Mouse (Mus musculus) hindbrain, embryonic 10.5 days (tissue): ENCODE measurements at regions not wholly inside any gene's neighbourhood (a gene's known extent, or its start where the extent isn't known, plus 50 kb on each side); places are given as distances from the start of the nearest gene placed in this dataset.

Experiments used
- DNase-seq: peaks from one replicate; pipeline ENCODE4 v3.0.0-alpha.2; 2017; ENCODE audit warnings: low spot score
- H3K27ac ChIP-seq: fragments of 300-500 bp; sonication (generic); 2 replicates; pipeline ENCODE4 v1.5.1; 2016; ENCODE audit warnings: mild to moderate bottlenecking, moderate library complexity
- H3K27me3 ChIP-seq: fragments of 300-500 bp; sonication (generic); 2 replicates; pipeline ENCODE4 v1.6.1; 2016; ENCODE audit warnings: mild to moderate bottlenecking; ENCODE audit not compliant: poor library complexity, insufficient read depth, severe bottlenecking
- H3K36me3 ChIP-seq: fragments of 300-500 bp; sonication (generic); 2 replicates; pipeline ENCODE4 v1.6.1; 2016; ENCODE audit warnings: mild to moderate bottlenecking, moderate library complexity
- H3K4me1 ChIP-seq: fragments of 300-500 bp; sonication (generic); replicated peaks from 2 replicates; pipeline ENCODE4 v1.6.1; 2016; ENCODE audit warnings: mild to moderate bottlenecking
- H3K4me3 ChIP-seq: fragments of 300-500 bp; sonication (generic); 2 replicates; pipeline ENCODE4 v1.5.1; 2016; ENCODE audit warnings: mild to moderate bottlenecking, moderate library complexity
- H3K9me3 ChIP-seq: fragments of 300-500 bp; sonication (generic); 2 replicates; pipeline ENCODE4 v1.6.1; 2016; ENCODE audit warnings: mild to moderate bottlenecking, moderate library complexity
- WGBS: fragments of 180-500 bp; shearing (Covaris S2); methylation state at CpG from one replicate; pipeline ENCODE4 v1.1.7; 2016; 5-methylcytosine and 5-hydroxymethylcytosine counted together

- Histone ChIP-seq H3K27me3 (no peaks in the 10 kb centered on the region), H3K4me1 (no peaks in the 10 kb centered on the region), H3K27ac (no peak overlapping the region), H3K36me3 (no peaks in the 10 kb centered on the region), H3K9me3 (no peaks in the 10 kb centered on the region; the same call in 1 of the 2 replicates), H3K4me3 (no peak overlapping the region)
- 89% methylated on average over 1 of the region's 1 CpGs for WGBS
- no peak for DNase-seq
Observed at GRCm38 (mm10) chr1:186013413-186013812, 103.7 kb downstream of the Lyplal1 start.

- no peaks in the 10 kb centered on the region for H3K27me3 ChIP-seq
- DNase-seq = no peak
- H3K36me3 ChIP-seq = no peaks in the 10 kb centered on the region
- no peaks in the 10 kb centered on the region; the same call in 1 of the 2 replicates for H3K9me3 ChIP-seq
- no peak overlapping the region for H3K4me3 ChIP-seq
- no peak overlapping the region for H3K27ac ChIP-seq
- H3K4me1 ChIP-seq = no peaks in the 10 kb centered on the region
- WGBS = 84% methylated on average over 1 of the region's 1 CpGs
Observed at GRCm38 (mm10) chr1:186014166-186014565, 102.9 kb downstream of the Lyplal1 start.

DNA sequence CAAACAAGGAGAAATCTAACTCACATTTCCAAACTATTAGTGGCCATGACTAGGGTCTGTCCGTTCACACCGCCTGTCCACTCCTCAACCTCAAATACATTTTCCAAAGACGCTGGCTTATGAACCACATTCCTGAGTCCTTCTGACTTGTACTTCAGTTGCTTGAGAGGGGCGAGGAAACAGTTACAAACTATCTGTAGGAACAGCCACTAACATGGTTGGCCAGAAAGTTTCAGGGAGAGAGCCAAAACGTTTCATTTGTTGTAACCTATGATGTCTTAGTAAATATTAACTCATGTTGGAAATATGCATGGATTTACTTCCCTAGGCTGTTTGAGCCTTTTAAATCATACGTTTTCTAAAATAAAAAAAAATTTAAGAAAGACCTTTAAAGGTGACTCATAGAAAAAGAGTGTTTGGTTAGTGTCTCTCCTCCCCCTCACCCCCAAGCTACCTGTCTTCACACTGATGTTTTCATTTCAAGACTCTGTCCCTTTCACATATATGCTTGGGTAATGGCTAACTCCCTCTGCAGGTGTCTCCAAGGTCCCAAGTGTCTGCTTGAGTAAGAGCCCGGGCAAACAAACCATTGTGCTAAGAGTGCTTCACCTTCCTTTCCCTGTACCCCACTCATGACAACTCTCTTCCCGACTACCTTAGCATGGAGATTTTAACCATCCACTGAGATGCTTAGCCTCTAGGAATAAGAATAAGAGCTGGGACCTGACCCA is 101.1 kb downstream of the Lyplal1 start:
- H3K36me3 ChIP-seq = no peaks in the 10 kb centered on the region
- H3K9me3 ChIP-seq = no peaks in the 10 kb centered on the region
- no peak for DNase-seq
- no peak overlapping the region for H3K27ac ChIP-seq
- no peaks in the 10 kb centered on the region for H3K27me3 ChIP-seq
- no peaks in the 10 kb centered on the region for H3K4me1 ChIP-seq
- H3K4me3 ChIP-seq = no peak overlapping the region
- WGBS = 84% methylated on average over 8 of the region's 8 CpGs

DNA sequence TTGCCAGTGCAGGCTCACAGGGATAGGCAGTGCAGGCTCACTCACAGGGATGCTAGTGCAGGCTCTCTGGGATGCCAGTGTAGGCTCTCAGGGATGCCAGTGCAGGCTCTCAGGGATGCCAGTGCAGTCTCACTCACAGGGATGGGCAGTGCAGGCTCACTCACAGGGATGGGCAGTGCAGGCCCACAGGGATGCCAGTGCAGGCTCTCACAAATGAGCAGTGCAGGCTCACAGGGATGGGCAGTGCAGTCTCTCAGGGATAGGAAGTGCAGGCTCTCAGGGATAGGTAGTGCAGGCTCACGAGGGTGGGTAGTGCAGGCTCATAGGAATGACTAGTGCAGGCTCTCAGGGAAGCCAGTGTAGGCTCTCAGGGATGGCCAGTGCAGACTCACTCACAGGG is 99.6 kb downstream of the Lyplal1 start:
- Histone ChIP-seq H3K27me3 (no peaks in the 10 kb centered on the region), H3K9me3 (no peaks in the 10 kb centered on the region), H3K36me3 (no peaks in the 10 kb centered on the region), H3K27ac (peak overlapping the region; percentile 25; the same call in 1 of the 2 replicates), H3K4me1 (no peaks in the 10 kb centered on the region), H3K4me3 (no peak overlapping the region)
- 75% methylated on average over 1 of the region's 1 CpGs for WGBS
- no peak for DNase-seq

- H3K4me3 ChIP-seq = no peak overlapping the region
- H3K9me3 ChIP-seq = peaks cover 5% of the 10 kb centered on the region; the same call in 1 of the 2 replicates
- H3K27me3 ChIP-seq = no peaks in the 10 kb centered on the region
- H3K36me3 ChIP-seq = no peaks in the 10 kb centered on the region
- H3K27ac ChIP-seq = no peak overlapping the region
- no peaks in the 10 kb centered on the region for H3K4me1 ChIP-seq
- WGBS = 90% methylated on average over 5 of the region's 5 CpGs
- no peak for DNase-seq
Observed at GRCm38 (mm10) chr1:186019511-186019910, 97.6 kb downstream of the Lyplal1 start.

DNA sequence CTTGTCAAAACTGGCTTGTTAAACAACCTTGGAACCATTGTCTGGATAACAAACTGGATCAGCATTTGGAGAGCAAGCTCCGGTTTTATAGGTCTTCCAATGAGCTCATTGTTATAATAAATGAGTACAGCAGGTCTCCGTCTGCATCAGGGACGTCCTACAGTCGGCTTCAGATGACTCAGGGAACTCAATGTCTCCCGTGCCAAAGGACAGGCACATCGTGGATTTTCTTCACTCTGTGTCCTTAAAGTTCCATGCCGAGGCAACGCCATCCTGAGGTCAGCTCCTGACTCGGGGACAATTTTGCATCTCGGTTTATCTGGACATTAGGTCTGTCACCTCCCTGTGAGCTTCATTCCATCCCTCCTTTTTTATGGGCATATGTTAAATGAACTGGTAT is 85.2 kb downstream of the Lyplal1 start:
- no peaks in the 10 kb centered on the region for H3K4me1 ChIP-seq
- no peaks in the 10 kb centered on the region for H3K27me3 ChIP-seq
- H3K36me3 ChIP-seq = no peaks in the 10 kb centered on the region
- H3K27ac ChIP-seq = no peak overlapping the region
- 80% methylated on average over 10 of the region's 10 CpGs for WGBS
- H3K4me3 ChIP-seq = no peak overlapping the region
- no peak for DNase-seq
- H3K9me3 ChIP-seq = no peaks in the 10 kb centered on the region

DNA sequence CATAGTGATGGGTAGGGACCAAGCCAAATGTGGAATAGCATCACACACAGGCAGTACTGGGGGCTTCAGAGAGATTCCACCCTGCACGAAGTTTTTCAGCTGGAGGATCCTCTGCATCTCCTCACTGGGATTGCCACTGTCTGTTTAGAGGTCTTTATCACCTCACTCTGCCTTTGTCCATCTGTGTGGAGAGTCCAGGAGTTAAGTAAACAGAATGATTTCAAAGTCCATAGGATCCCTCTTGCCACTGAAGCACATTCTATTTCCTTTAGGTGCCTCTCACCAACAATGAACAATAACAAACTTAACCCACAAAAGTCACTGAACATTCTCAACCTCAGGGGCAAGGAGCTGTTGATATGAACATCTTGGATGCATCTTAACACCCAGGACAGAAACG is 82.7 kb downstream of the Lyplal1 start:
- Histone ChIP-seq H3K4me3 (no peak overlapping the region), H3K4me1 (no peaks in the 10 kb centered on the region), H3K27me3 (no peaks in the 10 kb centered on the region), H3K9me3 (no peaks in the 10 kb centered on the region), H3K36me3 (no peaks in the 10 kb centered on the region), H3K27ac (no peak overlapping the region)
- DNase-seq = no peak
- 65% methylated on average over 2 of the region's 2 CpGs for WGBS
